Mouse (Mus musculus): ENCODE measurements at regions not wholly inside any gene's neighbourhood (a gene's known extent, or its start where the extent isn't known, plus 50 kb on each side); places are given as distances from the start of the nearest gene placed in this dataset.

DNA sequence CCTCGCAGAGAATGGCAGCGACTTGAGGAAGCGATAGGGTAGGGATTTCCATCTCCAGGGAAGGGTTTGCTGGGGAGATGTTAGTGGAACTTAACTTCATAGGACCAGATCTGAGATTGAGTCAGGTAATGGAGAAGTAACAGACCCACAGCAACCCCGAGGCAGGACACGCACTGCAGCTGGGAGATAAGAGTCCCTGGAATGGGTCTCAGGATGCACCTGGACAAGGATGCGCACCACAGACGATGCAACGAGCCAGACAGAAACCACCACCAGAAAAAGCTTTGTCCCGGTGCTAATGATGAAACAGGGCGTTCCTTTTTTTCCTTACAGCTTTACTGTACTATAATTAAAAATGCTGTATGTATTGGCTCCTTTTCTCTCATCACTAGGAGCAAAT is 470.9 kb upstream of the Jarid2 start:
- TF ChIP-seq CTCF (conservative IDR thresholded peaks at IDR 0.05; ENCODE audit: low read length) = no peak
- no peak for TF ChIP-seq POU5F1 (IDR thresholded peaks at IDR 0.05; ENCODE audit: borderline replicate concordance, low read length)
- no peak for TF ChIP-seq NANOG (IDR thresholded peaks at IDR 0.05; ENCODE audit: borderline replicate concordance, low read length)

Measured in E14TG2a.4 (cell line).